Mouse (Mus musculus) embryonic fibroblast, embryonic 13.5 days (primary cell): Measurements from ENCODE around the gene Fam129a.

Experiments
- CTCF ChIP-seq: IDR thresholded peaks from 2 replicates; pipeline ENCODE4 v1.5.1; 2011; ENCODE audit warnings: mild to moderate bottlenecking, control low read depth, low read length, moderate library complexity, borderline replicate concordance; ENCODE audit not compliant: insufficient read depth
- POLR2A ChIP-seq: IDR thresholded peaks from 2 replicates; pipeline ENCODE4 v1.6.1; 2011; ENCODE audit warnings: low read depth, mild to moderate bottlenecking, control low read depth, low read length, moderate library complexity

DNA sequence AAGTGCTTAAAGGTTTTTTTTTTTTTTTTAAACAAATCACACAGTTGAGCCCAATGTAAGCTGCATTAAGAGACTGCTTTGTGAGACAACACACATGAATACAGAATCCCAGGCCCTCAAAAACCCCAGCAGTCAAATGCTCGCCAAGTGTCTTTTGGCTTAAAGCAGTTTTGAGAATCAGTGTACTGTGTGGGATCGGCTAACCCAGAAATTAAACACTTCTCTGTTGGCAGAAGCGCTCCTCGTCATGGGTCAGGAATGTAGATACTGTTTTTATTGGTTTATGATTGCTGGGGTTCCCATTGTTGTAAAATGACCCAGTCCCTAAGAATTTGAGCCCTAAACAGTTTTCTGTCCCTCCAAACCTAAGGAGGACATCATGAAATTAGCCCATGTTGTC lies 107.0 kb downstream of the Fam129a start:
- no peak for TF ChIP-seq POLR2A
- TF ChIP-seq CTCF: no peak
